Mouse (Mus musculus): ENCODE results near the gene Tubg2. TPM values are rescaled to one million over a fixed set of nuclear protein-coding genes. Genes with fewer than 3 reads are reported as not detected.

Tubg2 gene
- polyA plus RNA-seq, 1 experiment from 2014 or later = 7.3 TPM

- Histone ChIP-seq H3K4me3 (no peak overlapping the region), H3K9me3 (no peaks in the 10 kb centered on the region), H3K27me3 (no peaks in the 10 kb centered on the region), H3K4me1 (peaks cover 15% of the 10 kb centered on the region), H3K36me3 (peaks cover 75% of the 10 kb centered on the region), H3K4me2 (replicated peaks) (no peak overlapping the region), H3K9ac (no peak overlapping the region), H3K27ac (no peak overlapping the region)
- 79% methylated on average over 1 of the region's 1 CpGs for WGBS
- ATAC-seq (ENCODE audit: low FRiP score, low read depth) = no peak
These were observed 39.4 kb downstream of the Tubg2 start for GRCm38 (mm10) chr11:101195101-101195500.

- WGBS = 84% methylated on average over 8 of the region's 8 CpGs
- no peak overlapping the region for H3K9ac ChIP-seq
- ATAC-seq (ENCODE audit: low FRiP score, low read depth) = no peak
- no peak overlapping the region for H3K4me3 ChIP-seq
- peaks cover 11% of the 10 kb centered on the region for H3K4me1 ChIP-seq
- H3K4me2 ChIP-seq (replicated peaks) = no peak overlapping the region
- H3K27me3 ChIP-seq = no peaks in the 10 kb centered on the region
- peaks cover 80% of the 10 kb centered on the region for H3K36me3 ChIP-seq
- no peaks in the 10 kb centered on the region for H3K9me3 ChIP-seq
- H3K27ac ChIP-seq = no peak overlapping the region
These were observed 39.9 kb downstream of the Tubg2 start for GRCm38 (mm10) chr11:101195571-101195970.

DNA sequence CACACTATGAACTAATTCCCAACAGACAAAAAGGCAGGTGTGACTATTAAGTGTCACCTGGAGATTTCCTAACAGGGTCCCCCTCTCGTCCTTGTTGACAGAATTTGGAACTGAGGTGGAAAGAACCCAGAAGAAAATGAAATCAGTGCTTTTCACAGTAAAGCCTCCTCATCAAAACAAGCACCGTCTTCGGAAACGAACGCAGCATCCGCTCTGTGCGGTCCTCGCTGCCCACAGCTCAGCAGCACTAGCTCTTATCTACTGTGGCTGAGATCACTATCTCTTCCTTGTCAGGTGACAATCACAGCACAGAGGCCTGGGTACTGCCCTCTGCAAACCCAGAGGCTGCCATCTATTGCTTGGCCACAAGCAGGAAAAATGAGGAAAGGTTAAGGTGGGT is 40.5 kb downstream of the Tubg2 start:
- H3K27ac ChIP-seq = no peak overlapping the region
- peaks cover 86% of the 10 kb centered on the region for H3K36me3 ChIP-seq
- no peak overlapping the region for H3K4me2 ChIP-seq (replicated peaks)
- 94% methylated on average over 8 of the region's 8 CpGs for WGBS
- H3K27me3 ChIP-seq = no peaks in the 10 kb centered on the region
- ATAC-seq (ENCODE audit: low FRiP score, low read depth) = no peak
- no peaks in the 10 kb centered on the region for H3K9me3 ChIP-seq
- peaks cover 5% of the 10 kb centered on the region for H3K4me1 ChIP-seq
- no peak overlapping the region for H3K9ac ChIP-seq
- no peak overlapping the region for H3K4me3 ChIP-seq

DNA sequence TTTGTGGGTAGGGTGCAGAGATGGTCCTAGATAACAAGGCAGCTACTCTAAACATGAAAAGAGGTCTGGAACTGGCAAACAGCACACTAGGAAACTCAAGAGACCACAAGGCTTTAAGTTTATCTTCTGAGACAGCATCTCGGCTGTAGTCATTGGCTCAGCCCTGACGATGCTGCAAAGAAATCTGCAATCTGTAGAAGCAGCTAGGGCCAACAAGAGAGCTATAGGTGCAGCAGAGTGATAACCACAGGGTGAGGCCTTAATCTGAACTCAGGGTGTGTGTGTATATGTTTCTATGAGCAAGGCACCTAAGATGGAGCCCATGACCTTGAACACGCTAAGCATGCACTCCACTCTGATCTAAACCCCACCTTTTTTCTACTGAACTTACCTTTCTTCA is 43.8 kb downstream of the Tubg2 start:
- Histone ChIP-seq H3K36me3 (peaks cover 85% of the 10 kb centered on the region), H3K27me3 (no peaks in the 10 kb centered on the region), H3K9ac (no peak overlapping the region), H3K4me2 (replicated peaks) (no peak overlapping the region), H3K9me3 (no peaks in the 10 kb centered on the region), H3K4me1 (no peaks in the 10 kb centered on the region), H3K27ac (no peak overlapping the region), H3K4me3 (no peak overlapping the region)
- 91% methylated on average over 3 of the region's 3 CpGs for WGBS
- no peak for ATAC-seq (ENCODE audit: low FRiP score, low read depth)

DNA sequence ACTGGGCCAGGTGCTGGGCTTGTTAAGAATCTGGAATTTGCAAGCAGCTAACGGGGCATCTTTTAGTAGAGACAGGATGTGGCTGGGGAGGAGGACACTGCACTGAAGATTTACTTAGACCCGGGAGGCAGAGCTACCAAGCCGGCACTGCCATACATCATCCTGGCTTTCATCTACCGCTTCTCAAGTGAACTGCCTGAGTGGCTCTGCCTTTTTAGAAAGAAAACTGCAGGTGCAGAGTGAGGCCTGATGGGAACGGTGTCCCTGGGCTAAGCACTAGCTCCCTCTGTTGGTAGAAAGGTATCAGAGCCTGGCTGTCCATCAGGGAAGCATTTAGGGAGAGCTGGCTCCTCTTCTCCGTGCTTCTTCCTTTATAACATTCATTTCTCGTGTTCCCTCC is 45.3 kb downstream of the Tubg2 start:
- WGBS = 28% methylated on average over 7 of the region's 7 CpGs
- Histone ChIP-seq H3K36me3 (peaks cover 83% of the 10 kb centered on the region), H3K4me3 (no peak overlapping the region), H3K27me3 (no peaks in the 10 kb centered on the region), H3K9ac (no peak overlapping the region), H3K4me1 (no peaks in the 10 kb centered on the region), H3K27ac (no peak overlapping the region), H3K4me2 (replicated peaks) (no peak overlapping the region), H3K9me3 (no peaks in the 10 kb centered on the region)
- no peak for ATAC-seq (ENCODE audit: low FRiP score, low read depth)

Small RNA genes lying within 50 kb of the gene (microRNA-seq; reads per million reads assigned to microRNA genes)
- not detected for gene Gm27626

Other genes with a start within 250 kb of the Tubg2 start
- 42.4 and 50.3 TPM in 2 replicates for gene Stat3, start 216.4 kb upstream of the Tubg2 start, polyA plus RNA-seq (2015; fragmentation: Nextera tagmentation; extraction: Ambion mirVana)
- 136 and 142 TPM in 2 replicates for gene Cavin1, start 185.0 kb upstream of the Tubg2 start, polyA plus RNA-seq (2015; fragmentation: Nextera tagmentation; extraction: Ambion mirVana)
- gene Atp6v0a1, start 146.5 kb upstream of the Tubg2 start, polyA plus RNA-seq (2015; fragmentation: Nextera tagmentation; extraction: Ambion mirVana) = 34.0 and 34.4 TPM in 2 replicates
- 9.4 and 9.8 TPM in 2 replicates for gene Naglu, start 85.9 kb upstream of the Tubg2 start, polyA plus RNA-seq (2015; fragmentation: Nextera tagmentation; extraction: Ambion mirVana)
- 0.28 TPM in 1 of 2 replicates, not detected in the other for gene Hsd17b1, start 77.5 kb upstream of the Tubg2 start, polyA plus RNA-seq (2015; fragmentation: Nextera tagmentation; extraction: Ambion mirVana)
- 38.1 and 41.6 TPM in 2 replicates for gene Coasy, start 73.3 kb upstream of the Tubg2 start, polyA plus RNA-seq (2015; fragmentation: Nextera tagmentation; extraction: Ambion mirVana)
- 44.1 and 50.5 TPM in 2 replicates for gene Mlx, start 68.6 kb upstream of the Tubg2 start, polyA plus RNA-seq (2015; fragmentation: Nextera tagmentation; extraction: Ambion mirVana)
- gene Psmc3ip, start 60.5 kb upstream of the Tubg2 start, polyA plus RNA-seq (2015; fragmentation: Nextera tagmentation; extraction: Ambion mirVana) = 43.0 and 44.5 TPM in 2 replicates
- gene Retreg3, start 36.0 kb upstream of the Tubg2 start, polyA plus RNA-seq (2015; fragmentation: Nextera tagmentation; extraction: Ambion mirVana) = 18.7 and 20.3 TPM in 2 replicates
- gene Tubg1, start 36.0 kb upstream of the Tubg2 start, polyA plus RNA-seq (2015; fragmentation: Nextera tagmentation; extraction: Ambion mirVana) = 70.5 and 71.1 TPM in 2 replicates
- gene Cntnap1, start 14.6 kb downstream of the Tubg2 start, polyA plus RNA-seq (2015; fragmentation: Nextera tagmentation; extraction: Ambion mirVana) = 0.27 and 0.46 TPM in 2 replicates
- 6.6 and 7.3 TPM in 2 replicates for gene Plekhh3, start 15.4 kb downstream of the Tubg2 start, polyA plus RNA-seq (2015; fragmentation: Nextera tagmentation; extraction: Ambion mirVana)
- gene Ccr10, start 19.5 kb downstream of the Tubg2 start, polyA plus RNA-seq (2015; fragmentation: Nextera tagmentation; extraction: Ambion mirVana) = 0.10 TPM in 1 of 2 replicates, not detected in the other
- gene Ezh1, start 70.6 kb downstream of the Tubg2 start, polyA plus RNA-seq (2015; fragmentation: Nextera tagmentation; extraction: Ambion mirVana) = 14.6 and 17.5 TPM in 2 replicates
- gene Ramp2, start 90.1 kb downstream of the Tubg2 start, polyA plus RNA-seq (2015; fragmentation: Nextera tagmentation; extraction: Ambion mirVana) = 72.9 and 74.7 TPM in 2 replicates
- gene Vps25, start 97.8 kb downstream of the Tubg2 start, polyA plus RNA-seq (2015; fragmentation: Nextera tagmentation; extraction: Ambion mirVana) = 104 and 109 TPM in 2 replicates
- gene Wnk4, start 104.7 kb downstream of the Tubg2 start, polyA plus RNA-seq (2015; fragmentation: Nextera tagmentation; extraction: Ambion mirVana) = 8.5 and 10.2 TPM in 2 replicates
- 1.7 and 1.9 TPM in 2 replicates for gene Cntd1, start 123.1 kb downstream of the Tubg2 start, polyA plus RNA-seq (2015; fragmentation: Nextera tagmentation; extraction: Ambion mirVana)
- 172 and 175 TPM in 2 replicates for gene Coa3, start 123.2 kb downstream of the Tubg2 start, polyA plus RNA-seq (2015; fragmentation: Nextera tagmentation; extraction: Ambion mirVana)
- gene Becn1, start 146.4 kb downstream of the Tubg2 start, polyA plus RNA-seq (2015; fragmentation: Nextera tagmentation; extraction: Ambion mirVana) = 124 and 127 TPM in 2 replicates
- gene Psme3, start 160.3 kb downstream of the Tubg2 start, polyA plus RNA-seq (2015; fragmentation: Nextera tagmentation; extraction: Ambion mirVana) = 136 and 144 TPM in 2 replicates
- 1.4 TPM in 2 replicates for gene Aoc2, start 169.2 kb downstream of the Tubg2 start, polyA plus RNA-seq (2015; fragmentation: Nextera tagmentation; extraction: Ambion mirVana)
- gene Aoc3, start 174.7 kb downstream of the Tubg2 start, polyA plus RNA-seq (2015; fragmentation: Nextera tagmentation; extraction: Ambion mirVana) = 0.20 and 0.31 TPM in 2 replicates
- gene G6pc, start 211.7 kb downstream of the Tubg2 start, polyA plus RNA-seq (2015; fragmentation: Nextera tagmentation; extraction: Ambion mirVana) = not detected in 2 replicates